Mouse (Mus musculus): ENCODE results near the gene Pdia2. TPM values are rescaled to one million over a fixed set of nuclear protein-coding genes. Genes with fewer than 3 reads are reported as not detected.
"Not testable (repeated sequence)": the region's sequence is repeated elsewhere in the genome, so short reads cannot be mapped to it uniquely, and the experiment has no call there.

The Pdia2 gene
- total RNA-seq, 2 experiments from 2014 or later = not detected

- DNase-seq = peak in 1 of 2 experiments; percentile 26
- intact Hi-C loops (cut with DNase I) = no loop called here
Observed at GRCm38 (mm10) chr17:26202737-26203136, 3.9 kb upstream of the Pdia2 start, which contains the start of gene Rgs11. Rgs11 (plus strand) TSS chr17:26202951.

- no peak for DNase-seq
- intact Hi-C loops (cut with DNase I) = no loop called here
Observed at GRCm38 (mm10) chr17:26201998-26202397, 3.1 kb upstream of the Pdia2 start.

GRCm38 (mm10) chr17:26200831-26201705 is 2.2 kb upstream of the Pdia2 start:
- DNase-seq = no peak
- intact Hi-C loops (cut with DNase I) = no loop called here

GRCm38 (mm10) chr17:26192481-26193190 is 6.3 kb downstream of the Pdia2 start:
- no peak for DNase-seq
- intact Hi-C loops (cut with DNase I) = no loop called here

- intact Hi-C loops (cut with DNase I); DNase-seq: not testable (repeated sequence)
Observed at GRCm38 (mm10) chr17:26191486-26191885, 7.4 kb downstream of the Pdia2 start.

GRCm38 (mm10) chr17:26188091-26188805 is 10.6 kb downstream of the Pdia2 start:
- intact Hi-C loops (cut with DNase I) = no loop called here
- DNase-seq = no peak

- no peak for DNase-seq
- intact Hi-C loops (cut with DNase I) = no loop called here
Observed at GRCm38 (mm10) chr17:26187592-26187991, 11.3 kb downstream of the Pdia2 start.

GRCm38 (mm10) chr17:26181179-26181578 is 17.7 kb downstream of the Pdia2 start:
- DNase-seq = no peak
- intact Hi-C loops (cut with DNase I) = no loop called here

GRCm38 (mm10) chr17:26178611-26179010 is 20.3 kb downstream of the Pdia2 start:
- intact Hi-C loops (cut with DNase I) = no loop called here
- DNase-seq = no peak

- intact Hi-C loops (cut with DNase I); DNase-seq: not testable (repeated sequence)
Observed at GRCm38 (mm10) chr17:26175248-26175647, 23.6 kb downstream of the Pdia2 start.

GRCm38 (mm10) chr17:26168039-26168438 is 30.8 kb downstream of the Pdia2 start:
- DNase-seq = no peak
- intact Hi-C loops (cut with DNase I) = no loop called here

- DNase-seq = no peak
- intact Hi-C loops (cut with DNase I) = no loop called here
Observed at GRCm38 (mm10) chr17:26162736-26163135, 36.2 kb downstream of the Pdia2 start.

GRCm38 (mm10) chr17:26151886-26152630 is 46.8 kb downstream of the Pdia2 start:
- no peak for DNase-seq
- intact Hi-C loops (cut with DNase I) = no loop called here

GRCm38 (mm10) chr17:26149056-26149455 is 49.8 kb downstream of the Pdia2 start:
- no peak for DNase-seq
- intact Hi-C loops (cut with DNase I) = no loop called here

Other genes starting within 250 kb of the Pdia2 start
- under 1 TPM; 0.19 to 0.33 TPM for gene A930017K11Rik, start 246.5 kb downstream of the Pdia2 start, total RNA-seq (2021)
- 1 to 10 TPM; 7.2 TPM for gene Capn15, start 213.3 kb downstream of the Pdia2 start, total RNA-seq (2021)
- 10 to 100 TPM; 29.2 to 29.7 TPM for gene Rab11fip3, start 129.5 kb downstream of the Pdia2 start, total RNA-seq (2021)
- gene Decr2, start 108.8 kb downstream of the Pdia2 start, total RNA-seq (2021) = 10 to 100 TPM; 10.2 to 11.2 TPM
- 1 to 10 TPM; 2.8 to 3.5 TPM for gene Nme4, start 103.5 kb downstream of the Pdia2 start, total RNA-seq (2021)
- 1 to 10 TPM; 3.6 to 4.1 TPM for gene Tmem8, start 85.8 kb downstream of the Pdia2 start, total RNA-seq (2021)
- 100 to 1,000 TPM; 134 to 148 TPM for gene Mrpl28, start 75.6 kb downstream of the Pdia2 start, total RNA-seq (2021)
- 10 to 100 TPM; 15.9 to 17.3 TPM for gene Axin1, start 60.4 kb downstream of the Pdia2 start, total RNA-seq (2021)
- 1 to 10 TPM in 1 of 2 experiments, under 1 TPM in 1; 0.19 to 1.4 TPM for gene Rgs11, start 3.9 kb upstream of the Pdia2 start, total RNA-seq (2021)
- gene Arhgdig, start 8.7 kb upstream of the Pdia2 start, total RNA-seq (2021) = under 1 TPM in 1 of 2 experiments, not detected in 1; 0.31 TPM
- gene Fam234a, start 45.2 kb upstream of the Pdia2 start, total RNA-seq (2021) = 100 to 1,000 TPM; 128 to 142 TPM
- 10 to 100 TPM; 14.3 to 15.3 TPM for gene Luc7l, start 53.8 kb upstream of the Pdia2 start, total RNA-seq (2021)
- 1 to 10 TPM; 5.2 to 6.3 TPM for gene Neurl1b, start 215.7 kb upstream of the Pdia2 start, total RNA-seq (2021)